Mouse (Mus musculus) adrenal gland, postnatal 4 days (tissue): ENCODE data around the gene Emp1. TPM values are rescaled to one million over a fixed set of nuclear protein-coding genes. Genes with fewer than 3 reads are reported as not detected.
A peak's percentile ranks its signal among the peaks of the same experiment; 100 is the strongest.

ENCODE experiments used
- DNase-seq, 2 experiments: peaks; one replicate each; pipeline ENCODE4 v3.0.0; 2021 to 2022; ENCODE audit warnings: low spot score in 2 of 2, mixed read lengths in 2 of 2
- total RNA-seq, 2 experiments: library from RNA; stranded (reverse); gene quantifications; 2 replicates each; pipeline ENCODE4 v1.2.3; 2021

The Emp1 gene
- total RNA-seq, 2 experiments from 2014 or later = 110 to 112 TPM

DNA sequence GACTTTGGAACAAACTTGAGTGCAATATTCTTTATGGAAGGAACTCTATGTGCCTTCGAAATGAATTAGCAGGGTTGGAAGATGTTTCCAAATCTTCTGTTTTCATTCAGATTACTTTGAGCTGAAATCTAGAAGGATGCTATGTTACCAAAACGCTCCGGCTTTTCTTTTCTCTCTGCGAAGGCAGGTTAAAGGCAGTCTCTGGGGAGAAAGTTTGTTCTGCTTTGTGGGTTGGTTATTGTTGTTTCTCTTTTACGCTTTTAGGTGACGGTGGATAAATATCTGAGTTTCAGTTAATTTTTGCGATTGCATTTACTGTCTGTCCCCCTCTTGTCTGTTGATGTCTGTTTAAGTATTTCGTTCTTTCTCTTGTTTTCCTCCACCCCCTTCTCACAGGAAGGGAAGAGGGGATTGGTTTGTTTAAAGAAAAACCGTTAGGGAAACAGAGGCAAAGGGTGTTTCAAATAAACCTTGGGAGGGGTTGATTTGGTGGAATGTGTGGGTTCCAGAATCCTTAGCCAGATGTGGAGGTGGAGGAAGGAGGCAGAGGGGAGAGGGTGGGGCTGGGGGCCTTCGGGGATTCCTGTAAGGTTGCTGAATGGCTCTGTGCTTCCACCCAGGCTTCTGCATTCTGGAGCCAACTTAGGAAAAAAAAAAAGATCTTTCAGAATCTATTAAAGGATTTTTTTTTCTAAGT is 1.1 kb downstream of the Emp1 start:
- no peak for DNase-seq

GRCm38 (mm10) chr6:135364041-135364745 is 1.8 kb downstream of the Emp1 start:
- DNase-seq = no peak

DNA sequence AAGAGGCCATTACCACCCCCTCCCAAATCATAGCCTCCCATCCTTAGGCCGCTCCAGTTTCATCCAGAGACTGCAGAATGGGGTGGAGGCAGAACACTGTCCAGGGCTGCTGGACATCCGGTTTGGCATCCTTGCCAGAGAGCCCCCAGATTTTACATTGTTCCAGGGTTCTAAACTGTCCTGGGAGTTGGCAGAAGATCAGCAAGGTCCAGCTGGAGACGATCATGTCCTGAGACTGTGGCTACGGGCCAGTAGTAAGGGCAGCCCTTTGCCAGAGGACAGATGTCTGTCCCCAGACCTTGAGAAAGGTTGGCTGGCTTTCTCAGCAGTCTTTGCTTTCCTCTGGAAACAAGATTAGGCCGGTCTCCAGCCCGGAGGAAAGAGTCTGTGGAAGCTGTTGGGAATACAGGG is 2.6 kb downstream of the Emp1 start:
- no peak for DNase-seq

DNA sequence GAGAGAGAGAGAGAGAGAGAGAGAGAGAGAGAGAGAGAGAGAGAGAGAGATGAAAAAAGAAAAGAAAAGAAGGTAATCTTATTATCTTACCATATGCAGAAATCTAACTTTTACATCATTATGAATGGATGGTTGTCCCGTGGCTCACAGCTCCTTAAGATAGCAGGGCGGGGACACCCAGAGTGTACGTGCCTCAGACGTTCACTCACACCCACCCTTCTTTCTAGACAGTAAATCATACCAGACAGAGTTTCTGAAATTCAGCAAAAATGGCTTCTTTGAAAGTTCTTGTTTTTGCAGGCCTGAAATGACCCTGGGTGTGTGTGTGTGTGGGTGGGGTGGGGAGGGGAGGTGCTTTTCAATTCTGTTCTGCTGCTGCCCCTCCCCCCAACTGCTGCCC is 3.3 kb downstream of the Emp1 start:
- DNase-seq = no peak

- no peak for DNase-seq
Observed at GRCm38 (mm10) chr6:135368230-135368629, 5.9 kb downstream of the Emp1 start.

DNA sequence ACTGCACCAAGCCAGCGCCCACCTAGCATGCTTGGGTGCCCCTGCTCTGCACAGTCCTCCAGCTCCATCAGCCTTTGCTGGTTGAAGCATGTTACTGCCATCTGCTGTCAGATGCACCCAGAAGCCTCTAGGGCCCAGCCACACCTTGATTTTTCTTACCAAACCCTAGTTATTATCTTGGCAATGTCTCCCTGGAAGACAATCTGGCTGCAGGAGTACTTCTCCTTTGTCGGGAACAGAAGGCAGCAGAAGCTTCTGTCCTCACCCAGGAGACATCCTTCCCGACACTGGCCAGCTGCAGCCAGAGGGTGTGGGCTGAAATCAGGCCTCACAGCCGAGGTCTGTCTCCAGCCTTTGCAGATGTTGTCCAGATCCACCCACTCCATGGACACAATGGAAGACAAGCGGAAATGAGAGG is 7.2 kb downstream of the Emp1 start:
- no peak for DNase-seq

DNA sequence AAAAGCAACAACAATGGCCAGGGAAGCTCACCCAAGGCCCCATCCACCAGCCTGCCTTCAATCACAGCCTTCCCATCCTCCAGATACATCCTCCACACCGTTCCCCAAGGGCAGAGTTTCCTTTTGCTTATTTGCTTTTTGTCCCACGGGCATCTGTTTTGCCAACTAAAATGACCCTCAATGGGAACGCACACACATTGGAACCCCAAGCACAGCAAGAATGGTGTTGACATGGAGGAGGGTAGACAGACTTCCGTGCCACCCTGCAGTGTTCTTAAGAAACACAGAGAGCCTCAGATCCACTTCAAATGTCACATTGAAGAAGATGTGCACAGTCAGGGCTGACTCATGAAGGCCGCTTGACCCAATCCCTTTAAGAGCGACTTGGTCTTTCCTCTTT is 8.6 kb downstream of the Emp1 start:
- no peak for DNase-seq

- DNase-seq = no peak
Observed at GRCm38 (mm10) chr6:135373357-135373756, 11.0 kb downstream of the Emp1 start.

DNA sequence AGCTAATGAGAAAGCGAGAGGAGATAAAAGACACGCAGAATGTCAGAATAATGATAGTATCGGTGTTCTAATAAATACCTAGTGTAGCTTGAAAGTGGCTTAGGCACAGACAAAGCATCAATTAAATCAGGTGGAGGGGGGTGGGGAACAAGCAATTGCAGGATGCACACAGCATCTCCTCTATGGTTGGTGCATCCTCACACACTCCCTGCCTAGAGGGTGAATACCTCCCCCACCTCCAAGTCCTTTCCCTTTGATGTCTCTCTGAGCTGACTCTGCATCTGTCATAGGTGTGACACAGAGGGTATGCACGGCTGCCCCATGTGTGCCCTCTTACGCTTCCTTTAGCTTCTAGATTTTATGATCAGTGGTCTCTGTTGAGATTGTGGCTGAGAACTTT is 13.5 kb downstream of the Emp1 start:
- DNase-seq = no peak

DNA sequence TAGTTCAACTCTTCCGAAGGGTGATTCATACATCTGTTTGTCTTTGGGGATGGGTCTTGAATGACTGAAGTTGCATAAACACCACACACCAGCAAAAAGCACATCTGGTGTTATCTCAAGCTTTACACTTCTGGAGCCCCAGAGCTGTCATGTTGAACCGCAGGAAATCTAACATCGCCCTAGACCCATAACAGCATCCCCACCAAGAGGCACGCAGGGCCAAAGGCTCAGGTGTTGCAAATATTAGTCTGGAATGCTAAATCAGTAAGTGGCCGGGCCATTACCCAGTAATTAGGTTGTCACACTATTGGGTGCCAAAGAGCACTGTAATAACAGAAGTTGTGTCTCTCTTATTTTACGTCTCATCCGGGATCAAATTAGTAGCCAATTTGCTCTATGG is 13.9 kb downstream of the Emp1 start:
- DNase-seq = no peak

- DNase-seq = peak in 1 of 2 experiments; percentile 36
Observed at GRCm38 (mm10) chr6:135377583-135378319, 15.4 kb downstream of the Emp1 start.

GRCm38 (mm10) chr6:135383919-135384318 is 21.6 kb downstream of the Emp1 start:
- no peak for DNase-seq

DNA sequence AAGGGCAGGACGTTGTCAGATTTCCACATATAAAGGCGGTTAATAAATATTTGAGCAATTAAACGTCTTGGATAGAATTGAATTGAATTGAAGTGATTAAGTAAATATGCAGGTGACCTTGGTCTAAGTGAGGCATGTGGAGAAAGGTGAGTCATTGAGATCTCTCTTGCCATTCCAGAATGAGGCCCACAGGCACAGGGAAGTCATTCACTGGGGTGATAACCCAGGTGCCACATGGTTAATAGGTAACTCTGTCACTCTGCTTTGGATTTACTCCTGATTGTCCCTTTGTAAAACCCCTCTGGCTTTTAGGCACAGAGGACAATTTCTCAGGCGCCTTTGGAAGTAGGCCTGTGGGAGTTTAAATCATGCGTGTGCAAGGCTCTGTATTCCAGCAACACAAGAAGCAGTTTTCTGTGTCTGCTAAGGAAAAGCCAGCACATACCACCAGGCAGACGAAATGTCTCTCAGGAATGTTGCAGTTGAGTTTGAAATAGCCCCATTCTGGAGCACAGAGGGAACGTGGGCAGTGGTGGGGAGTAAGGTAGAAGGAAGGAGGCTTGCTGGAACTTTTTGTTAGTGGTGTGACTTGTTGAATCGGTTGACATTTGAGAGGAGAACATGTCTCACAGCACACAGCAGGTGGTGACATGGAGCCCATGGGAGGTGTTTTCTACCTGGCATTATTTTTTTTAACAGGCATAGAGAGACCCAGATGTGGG is 23.6 kb downstream of the Emp1 start:
- no peak for DNase-seq

- DNase-seq = no peak
Observed at GRCm38 (mm10) chr6:135387653-135388052, 25.3 kb downstream of the Emp1 start.

DNA sequence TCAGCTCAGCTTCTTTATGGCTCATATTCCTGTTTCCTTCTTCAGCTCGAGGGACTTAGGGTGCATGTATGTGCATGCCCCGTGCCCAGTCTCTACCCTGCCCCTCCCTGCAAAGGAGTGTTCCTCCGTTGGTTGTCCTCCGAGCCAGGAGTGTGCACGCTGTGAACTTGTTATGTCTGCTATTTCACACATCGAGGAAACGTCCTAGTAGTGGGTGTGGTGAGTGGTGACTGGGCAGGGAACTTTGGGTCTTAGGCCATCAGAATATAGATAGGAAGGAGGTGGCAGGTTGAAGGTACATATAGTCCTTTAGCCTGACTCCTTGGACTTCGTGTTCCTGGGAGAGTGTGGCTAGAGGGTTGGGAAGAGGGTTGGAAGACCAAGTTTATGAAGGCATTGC is 26.4 kb downstream of the Emp1 start:
- no peak for DNase-seq

DNA sequence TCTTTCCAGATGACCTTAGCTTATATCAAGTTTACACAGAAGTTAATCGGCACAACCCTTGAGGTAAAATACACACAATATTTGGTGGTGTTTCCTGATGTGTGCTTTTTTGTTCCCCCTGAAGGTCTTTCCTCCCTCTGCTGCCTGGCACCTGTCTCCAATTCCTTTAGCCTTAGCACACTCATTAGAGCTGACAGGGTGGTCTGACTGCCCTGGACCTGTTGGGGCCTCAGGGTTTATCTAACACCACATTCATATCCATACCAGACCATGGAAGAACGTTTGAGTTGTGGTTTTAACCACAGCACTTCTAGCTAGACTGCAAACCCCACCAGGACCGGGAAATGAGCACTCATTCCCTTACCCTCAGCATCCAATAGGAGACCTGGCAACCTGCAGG is 28.1 kb downstream of the Emp1 start:
- DNase-seq = no peak

GRCm38 (mm10) chr6:135395375-135395774 is 33.0 kb downstream of the Emp1 start:
- no peak for DNase-seq

- no peak for DNase-seq
Observed at GRCm38 (mm10) chr6:135397089-135397488, 34.7 kb downstream of the Emp1 start.

GRCm38 (mm10) chr6:135397788-135398187 is 35.4 kb downstream of the Emp1 start:
- DNase-seq = no peak

GRCm38 (mm10) chr6:135398801-135399200 is 36.5 kb downstream of the Emp1 start:
- no peak for DNase-seq

GRCm38 (mm10) chr6:135400306-135400705 is 38.0 kb downstream of the Emp1 start:
- DNase-seq = peak in 1 of 2 experiments; percentile 24
